Mouse (Mus musculus) heart, adult 11 months (tissue): ENCODE data around the gene Atg7.

ENCODE experiments used
- DNase-seq: peaks from one replicate; pipeline ENCODE4 v3.0.0; 2022

The Atg7 gene

DNA sequence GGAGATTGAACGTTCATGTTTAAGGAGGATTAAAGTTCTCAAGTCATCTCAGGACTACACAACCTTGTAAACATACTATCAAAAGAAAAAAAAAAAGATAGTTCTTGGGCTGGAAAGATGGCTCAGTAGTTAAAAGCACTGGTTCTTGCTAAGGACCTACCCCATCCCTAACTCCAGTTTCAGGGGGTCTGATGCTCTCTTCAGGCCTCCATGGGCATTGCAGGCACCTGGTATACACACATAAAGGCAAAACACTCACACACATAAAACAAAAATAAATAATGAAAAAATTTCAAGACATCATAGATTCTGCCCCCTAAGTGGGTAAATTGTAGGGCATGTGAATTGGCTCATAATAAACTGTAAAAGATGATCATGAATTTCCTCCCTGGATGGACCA is 42.5 kb downstream of the Atg7 start:
- no peak for DNase-seq

DNA sequence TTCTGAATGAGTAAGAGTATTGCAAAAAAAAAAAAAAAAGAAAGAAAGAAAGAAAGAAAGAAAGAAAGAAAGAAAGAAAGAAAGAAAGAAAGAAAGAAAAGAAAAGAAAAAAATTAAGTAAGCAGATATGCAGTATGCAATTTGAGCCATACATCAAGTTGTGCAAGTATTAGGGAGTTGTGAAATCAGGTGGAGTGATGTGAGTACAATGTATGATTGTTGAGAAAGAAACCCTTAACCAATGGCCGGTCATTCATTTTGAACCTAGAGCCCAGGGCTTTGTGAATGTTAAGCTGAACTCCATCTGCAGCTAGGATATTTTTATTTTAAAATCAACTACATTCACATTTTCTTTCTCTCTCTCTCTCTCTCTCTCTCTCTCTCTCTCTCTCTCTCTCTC is 44.1 kb downstream of the Atg7 start:
- no peak for DNase-seq

- no peak for DNase-seq
These were observed 47.8 kb downstream of the Atg7 start for GRCm38 (mm10) chr6:114690661-114691060.

- no peak for DNase-seq
These were observed 48.6 kb downstream of the Atg7 start for GRCm38 (mm10) chr6:114691530-114691929.

GRCm38 (mm10) chr6:114692691-114693090 is 49.8 kb downstream of the Atg7 start:
- DNase-seq = no peak

DNA sequence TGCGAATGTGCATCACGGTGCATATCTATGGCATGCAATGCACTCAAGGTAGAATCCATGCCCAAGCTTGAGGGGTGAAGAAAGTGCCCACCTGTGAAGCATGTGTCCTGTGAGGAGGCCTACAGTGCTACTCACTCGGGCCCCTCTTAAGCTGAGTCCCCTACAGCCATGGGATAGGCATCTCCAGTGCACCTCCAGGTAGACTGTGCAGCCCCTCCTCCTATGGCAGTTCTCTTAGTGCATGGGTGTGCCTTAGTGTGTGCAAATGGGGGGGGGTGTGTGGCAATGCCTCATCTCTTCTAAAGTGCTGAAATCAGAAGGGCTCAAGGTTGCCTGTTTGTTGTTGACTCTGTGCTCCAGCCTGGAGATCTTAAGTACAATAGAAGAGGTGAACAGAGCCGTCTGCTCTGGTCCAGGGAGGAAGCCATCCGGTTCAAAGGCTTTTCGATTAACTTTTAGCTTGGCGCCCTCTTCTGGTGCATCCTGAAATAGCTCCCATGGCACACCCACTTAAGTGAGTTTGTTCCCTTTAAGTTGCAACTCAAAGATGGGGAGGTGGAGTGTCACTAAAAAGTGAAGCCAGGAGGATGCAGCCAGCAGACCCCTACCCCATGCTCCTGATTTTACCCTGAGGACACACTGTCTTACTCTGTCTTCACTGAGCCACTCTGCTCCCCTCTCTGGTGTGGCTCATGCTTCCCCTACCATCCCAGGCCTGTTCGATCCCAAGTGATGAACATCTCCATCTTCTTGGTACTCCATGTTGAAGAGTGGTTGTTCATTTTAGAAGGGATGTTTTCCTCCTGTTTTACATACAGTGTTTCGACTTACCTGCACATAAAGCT is 55.0 kb downstream of the Atg7 start:
- no peak for DNase-seq

- DNase-seq = no peak
These were observed 55.7 kb downstream of the Atg7 start for GRCm38 (mm10) chr6:114698578-114698977.

GRCm38 (mm10) chr6:114700704-114701103 is 57.8 kb downstream of the Atg7 start:
- no peak for DNase-seq

GRCm38 (mm10) chr6:114707032-114707431 is 64.1 kb downstream of the Atg7 start:
- DNase-seq = no peak

- no peak for DNase-seq
These were observed 69.5 kb downstream of the Atg7 start for GRCm38 (mm10) chr6:114712242-114713050.

GRCm38 (mm10) chr6:114713538-114713937 is 70.6 kb downstream of the Atg7 start:
- DNase-seq = peak; percentile 94

GRCm38 (mm10) chr6:114714654-114715053 is 71.8 kb downstream of the Atg7 start:
- DNase-seq = peak; percentile 92

- DNase-seq = peak; percentile 91
These were observed 72.6 kb downstream of the Atg7 start for GRCm38 (mm10) chr6:114715289-114716030.

DNA sequence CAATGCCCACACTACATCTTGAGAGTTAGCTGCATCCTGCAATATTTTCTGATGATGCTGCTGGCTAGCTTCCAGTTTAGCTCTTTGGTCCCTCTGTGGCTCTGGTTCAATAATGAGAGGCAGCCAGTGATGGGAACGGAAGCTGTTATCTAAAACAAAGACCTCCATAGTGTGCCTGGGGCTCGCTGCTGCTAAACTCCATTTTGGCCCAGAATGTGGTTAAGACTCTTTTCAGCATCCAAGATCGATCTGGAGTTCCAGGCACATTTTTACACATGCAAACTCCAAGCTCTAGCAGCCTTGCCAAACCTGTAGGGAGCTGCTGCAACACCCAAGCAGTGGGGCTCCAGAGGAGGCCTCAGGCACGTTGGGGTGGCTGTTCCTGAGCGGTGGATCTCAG is 76.2 kb downstream of the Atg7 start:
- peak; percentile 93 for DNase-seq

- peak; percentile 96 for DNase-seq
These were observed 76.8 kb downstream of the Atg7 start for GRCm38 (mm10) chr6:114719665-114720064.

GRCm38 (mm10) chr6:114722046-114722445 is 79.1 kb downstream of the Atg7 start:
- no peak for DNase-seq

GRCm38 (mm10) chr6:114723925-114724324 is 81.0 kb downstream of the Atg7 start:
- peak; percentile 89 for DNase-seq

DNA sequence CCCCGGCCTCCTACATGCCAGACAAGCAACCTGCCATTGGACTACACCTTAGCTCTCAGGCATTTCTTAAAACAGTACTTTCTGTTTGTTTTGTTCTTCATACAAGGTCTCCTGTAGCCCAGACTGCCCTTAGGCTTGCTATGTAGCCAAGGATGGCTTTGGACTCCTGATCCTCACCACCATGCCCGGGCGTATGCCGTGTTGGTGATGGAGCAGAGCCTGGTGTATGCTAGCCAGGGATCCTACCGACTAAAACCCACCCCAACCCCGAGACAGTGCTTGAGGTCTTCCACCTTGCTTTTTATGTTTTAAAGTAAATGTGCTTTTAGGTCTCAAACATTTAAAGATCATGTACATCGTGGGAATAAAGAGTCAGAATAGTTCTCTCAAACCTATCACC is 81.5 kb downstream of the Atg7 start:
- peak; percentile 87 for DNase-seq

DNA sequence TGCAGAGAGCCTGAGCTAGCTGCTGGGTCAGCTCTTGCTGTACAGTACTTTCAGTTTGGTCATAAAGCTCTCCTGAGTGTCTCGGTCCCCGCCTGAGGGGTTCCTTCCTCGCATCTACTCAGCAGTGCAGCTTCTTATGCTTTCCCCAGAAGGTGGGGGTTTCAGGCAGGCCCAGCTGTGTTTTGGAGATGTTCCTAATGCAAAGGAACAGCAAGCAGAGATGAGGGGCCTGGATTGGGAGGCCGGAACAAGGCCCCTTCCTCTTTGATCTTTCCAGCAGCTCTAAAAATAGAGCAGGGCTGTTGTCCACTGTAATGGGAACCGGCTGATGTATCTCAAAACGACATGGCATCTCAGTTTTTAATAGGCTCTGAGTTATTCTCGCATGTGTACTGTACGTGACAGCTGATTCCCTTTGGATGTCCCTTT is 82.3 kb downstream of the Atg7 start:
- DNase-seq = peak; percentile 72

GRCm38 (mm10) chr6:114726681-114727080 is 83.8 kb downstream of the Atg7 start:
- no peak for DNase-seq

GRCm38 (mm10) chr6:114733156-114733555 is 90.3 kb downstream of the Atg7 start:
- no peak for DNase-seq

- no peak for DNase-seq
These were observed 90.8 kb downstream of the Atg7 start for GRCm38 (mm10) chr6:114733681-114734080.

- peak; percentile 83 for DNase-seq
These were observed 92.2 kb downstream of the Atg7 start for GRCm38 (mm10) chr6:114735054-114735453.
